Mouse (Mus musculus) layer of hippocampus, adult 8-10 months (tissue): ENCODE results near the gene Prrg2. TPM values are rescaled to one million over a fixed set of nuclear protein-coding genes. Genes with fewer than 3 reads are reported as not detected.
A peak's percentile ranks its signal among the peaks of the same experiment; 100 is the strongest.
"Not testable (repeated sequence)": the region's sequence is repeated elsewhere in the genome, so short reads cannot be mapped to it uniquely, and the experiment has no call there.

Source experiments
- DNase-seq, 2 experiments: peaks; one replicate each; pipeline ENCODE4 v3.0.0; 2022; ENCODE audit warnings: low spot score in 2 of 2
- total RNA-seq, 4 experiments: library from RNA; stranded (reverse); gene quantifications; 2 replicates each; pipeline ENCODE4 v1.2.4; 2022

Gene Prrg2
- total RNA-seq, 4 experiments from 2014 or later, result 6.5 to 7.6 (median 6.9) TPM

DNA sequence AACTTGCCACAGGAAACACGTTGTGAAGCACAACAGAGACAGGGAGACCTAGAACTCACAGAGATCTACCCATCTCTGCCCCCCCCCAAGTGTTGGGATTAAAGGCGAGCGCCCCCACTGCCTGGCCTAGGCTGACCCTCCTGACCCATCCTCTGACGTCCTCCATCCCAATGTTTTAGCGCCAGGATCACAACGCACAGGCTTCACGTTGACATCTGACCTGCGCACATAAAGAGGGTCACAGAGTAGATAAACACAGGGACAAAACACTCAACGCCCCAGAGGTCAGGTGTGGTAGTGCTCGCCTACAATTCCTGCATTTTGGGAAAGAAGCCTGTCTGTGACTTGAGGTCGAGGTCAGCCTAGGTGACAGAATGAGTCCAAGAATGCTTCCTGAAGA lies 25.8 kb downstream of the Prrg2 start:
- DNase-seq, result no peak

GRCm38 (mm10) chr7:45035631-45036030 lies 26.8 kb downstream of the Prrg2 start:
- DNase-seq, result no peak

DNA sequence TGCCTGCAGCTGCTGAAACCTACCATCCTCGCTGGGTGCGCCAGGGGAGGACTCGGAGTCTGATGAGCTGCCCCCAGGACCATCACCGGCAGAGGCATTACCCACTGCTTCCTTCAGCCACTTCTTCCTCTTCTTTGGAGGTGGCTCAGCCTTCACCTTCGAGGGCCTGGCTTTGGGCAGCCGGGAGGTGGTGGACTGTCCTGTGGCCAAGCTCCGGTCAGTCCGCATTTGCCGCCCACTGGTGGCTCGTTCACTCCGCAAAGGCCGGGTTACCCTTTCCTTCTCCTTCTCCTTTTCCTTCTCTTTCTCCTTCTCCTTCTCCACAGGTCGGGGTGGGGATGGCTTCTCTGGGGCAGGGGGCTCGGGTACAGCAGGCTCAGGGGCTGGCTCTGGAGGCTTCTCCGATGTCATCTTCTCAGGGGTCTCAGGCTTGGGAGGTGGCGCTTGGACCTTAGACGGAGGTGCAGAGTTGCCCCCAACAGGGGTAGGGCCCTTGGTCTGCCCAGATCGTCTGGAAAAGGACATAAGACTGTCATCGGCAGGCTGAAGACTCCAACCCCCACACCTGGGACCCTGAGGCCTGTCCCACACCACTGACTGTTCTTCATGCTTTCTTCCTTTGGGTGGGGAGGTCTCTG lies 28.6 kb downstream of the Prrg2 start:
- no peak for DNase-seq

- DNase-seq, result no peak
These were observed 31.6 kb downstream of the Prrg2 start for GRCm38 (mm10) chr7:45030857-45031256.

GRCm38 (mm10) chr7:45029995-45030394 lies 32.5 kb downstream of the Prrg2 start:
- no peak for DNase-seq

- no peak for DNase-seq
These were observed 34.1 kb downstream of the Prrg2 start for GRCm38 (mm10) chr7:45028351-45028750.

- no peak for DNase-seq
These were observed 34.7 kb downstream of the Prrg2 start for GRCm38 (mm10) chr7:45027761-45028160.

- DNase-seq, result no peak
These were observed 36.2 kb downstream of the Prrg2 start for GRCm38 (mm10) chr7:45026256-45026655.

DNA sequence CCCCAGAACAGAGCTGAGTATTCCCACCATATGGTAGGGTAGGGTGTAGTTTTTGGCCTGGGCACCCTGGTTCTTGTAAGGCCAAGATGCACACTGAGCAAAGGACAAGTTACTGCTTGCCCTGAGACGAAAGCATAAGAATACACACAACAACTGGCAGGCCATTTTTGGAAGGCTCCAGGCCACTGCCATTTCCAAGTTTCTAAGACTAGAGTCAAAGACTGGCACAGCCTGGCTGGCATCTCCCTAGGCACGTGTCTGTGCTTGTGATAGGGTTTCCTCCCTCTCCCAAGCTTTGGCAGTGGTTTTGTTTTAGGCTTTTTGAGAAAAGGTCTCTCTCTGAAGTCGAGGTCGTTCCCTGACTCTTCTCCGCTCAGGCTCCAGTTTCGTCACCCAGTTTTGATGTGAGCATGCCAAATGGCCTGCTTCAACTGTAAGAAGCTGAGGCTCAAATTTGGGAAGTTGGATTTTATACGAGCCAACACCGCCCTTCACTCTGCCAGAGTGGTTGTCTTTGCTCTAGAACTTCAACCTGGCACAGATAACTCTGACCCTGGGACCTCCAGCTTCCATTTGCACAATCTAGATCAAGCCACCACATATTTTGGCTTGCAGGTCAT lies 36.8 kb downstream of the Prrg2 start:
- no peak for DNase-seq

DNA sequence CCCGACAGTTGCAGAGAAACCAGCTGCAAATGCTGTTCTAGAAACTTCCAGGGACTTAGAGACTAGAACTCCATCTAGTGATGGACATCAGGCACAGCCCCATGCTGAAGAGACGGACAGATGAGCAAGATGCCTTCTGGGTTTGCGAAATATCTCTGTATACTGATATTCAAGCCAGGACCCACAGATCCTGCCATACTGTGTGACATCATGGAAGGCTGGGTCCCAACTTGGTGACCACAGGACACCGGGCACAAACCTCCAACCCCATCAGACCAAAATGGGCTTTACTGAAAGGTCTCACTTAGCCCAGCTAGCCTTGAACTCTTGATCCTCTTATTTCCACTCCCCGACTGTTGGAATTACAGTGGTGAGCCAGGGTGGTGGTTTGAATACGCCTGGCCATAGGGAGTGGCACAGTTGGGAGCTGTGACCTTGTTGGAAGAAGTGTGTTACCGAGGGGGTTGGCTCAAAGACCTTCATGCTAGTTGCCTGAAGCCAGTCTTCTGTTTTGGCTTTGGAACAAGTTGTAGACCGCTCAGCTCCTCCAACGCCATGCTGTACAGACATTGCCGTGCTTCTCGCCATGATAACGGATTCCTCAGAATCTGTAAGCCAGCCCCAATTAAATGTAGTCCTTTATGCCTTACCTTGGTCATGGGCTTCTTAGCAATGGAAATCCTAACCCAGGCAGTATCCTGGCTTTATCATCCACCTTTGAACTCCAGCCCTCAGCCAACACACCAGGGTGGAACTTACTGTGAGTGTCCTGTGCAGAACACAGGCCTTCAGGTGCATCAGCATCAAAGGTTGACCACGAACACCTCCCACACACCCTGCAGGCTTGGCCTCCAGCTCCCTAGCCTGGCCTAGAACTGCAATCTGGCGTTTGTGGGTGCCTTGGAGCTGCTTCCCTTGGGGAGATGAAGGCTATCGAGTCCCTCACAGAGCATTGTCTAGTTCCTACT lies 37.9 kb downstream of the Prrg2 start:
- DNase-seq, result no peak

- DNase-seq, result not testable (repeated sequence)
These were observed 38.8 kb downstream of the Prrg2 start for GRCm38 (mm10) chr7:45023711-45024110.

DNA sequence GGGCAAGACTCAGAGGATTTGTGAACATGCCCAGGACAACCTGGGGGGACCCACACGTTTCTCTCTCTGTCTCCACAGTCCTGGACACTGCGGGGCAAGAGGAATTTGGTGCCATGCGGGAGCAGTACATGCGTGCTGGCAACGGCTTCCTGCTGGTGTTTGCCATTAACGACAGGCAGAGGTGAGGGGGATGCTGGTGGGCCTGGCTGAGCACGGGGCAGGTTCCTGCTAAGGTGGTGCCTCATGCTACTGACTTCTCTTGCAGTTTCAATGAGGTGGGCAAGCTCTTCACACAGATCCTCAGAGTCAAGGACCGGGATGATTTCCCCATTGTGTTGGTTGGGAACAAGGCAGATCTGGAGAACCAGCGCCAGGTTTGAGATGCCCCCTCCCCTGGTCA lies 42.3 kb downstream of the Prrg2 start:
- DNase-seq, result no peak

DNA sequence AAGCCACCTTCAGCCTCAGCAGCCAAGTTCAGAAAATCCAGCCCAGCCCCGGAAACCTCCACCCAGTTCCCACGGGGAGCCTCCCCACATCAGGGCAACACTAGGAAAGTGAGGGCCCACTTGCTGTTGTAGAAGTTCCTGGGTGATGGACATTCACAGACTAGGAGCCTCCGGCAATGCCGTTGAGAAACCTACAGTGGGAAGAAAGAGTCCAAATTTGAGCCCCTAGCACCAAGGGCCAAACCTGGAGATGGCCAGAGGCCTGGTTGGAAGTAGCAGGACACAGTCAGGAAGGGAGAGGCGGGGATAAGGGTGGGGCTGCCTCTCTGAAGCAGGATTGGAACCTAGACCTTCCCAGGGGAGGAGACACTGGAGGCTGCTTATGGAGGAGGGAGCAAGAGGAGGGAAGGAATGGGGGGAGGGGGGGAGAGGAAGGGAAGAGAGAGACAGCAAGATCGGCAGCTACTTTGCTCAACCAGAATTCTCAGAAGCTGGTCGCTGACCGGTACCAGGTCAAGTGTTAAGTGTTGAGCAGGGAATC lies 43.4 kb downstream of the Prrg2 start:
- DNase-seq, result no peak

GRCm38 (mm10) chr7:45017242-45018061 lies 45.0 kb downstream of the Prrg2 start, which contains the start of gene Rras:
Gene Rras (plus strand): TSS chr7:45017961.
- DNase-seq, result peak; percentile 85 to 92

DNA sequence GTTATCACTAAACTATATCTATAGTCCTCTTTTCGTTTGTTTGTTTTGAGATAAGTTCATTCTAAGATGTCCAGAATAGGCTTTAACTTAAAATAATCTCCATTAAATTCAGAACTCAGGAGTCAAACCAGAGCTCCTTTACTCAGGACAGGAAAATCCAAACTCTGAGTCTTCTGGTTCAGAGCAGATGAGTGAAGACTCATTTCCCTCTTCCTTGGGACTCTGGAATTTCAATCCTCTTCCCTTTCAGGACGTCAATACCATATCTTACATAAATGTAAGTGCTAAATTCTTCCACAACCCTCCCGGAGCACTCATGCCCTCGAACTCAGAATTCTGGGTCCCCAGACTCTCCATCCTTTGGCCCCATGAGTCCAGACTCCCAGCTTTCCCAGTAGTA lies 45.7 kb downstream of the Prrg2 start:
- no peak for DNase-seq

DNA sequence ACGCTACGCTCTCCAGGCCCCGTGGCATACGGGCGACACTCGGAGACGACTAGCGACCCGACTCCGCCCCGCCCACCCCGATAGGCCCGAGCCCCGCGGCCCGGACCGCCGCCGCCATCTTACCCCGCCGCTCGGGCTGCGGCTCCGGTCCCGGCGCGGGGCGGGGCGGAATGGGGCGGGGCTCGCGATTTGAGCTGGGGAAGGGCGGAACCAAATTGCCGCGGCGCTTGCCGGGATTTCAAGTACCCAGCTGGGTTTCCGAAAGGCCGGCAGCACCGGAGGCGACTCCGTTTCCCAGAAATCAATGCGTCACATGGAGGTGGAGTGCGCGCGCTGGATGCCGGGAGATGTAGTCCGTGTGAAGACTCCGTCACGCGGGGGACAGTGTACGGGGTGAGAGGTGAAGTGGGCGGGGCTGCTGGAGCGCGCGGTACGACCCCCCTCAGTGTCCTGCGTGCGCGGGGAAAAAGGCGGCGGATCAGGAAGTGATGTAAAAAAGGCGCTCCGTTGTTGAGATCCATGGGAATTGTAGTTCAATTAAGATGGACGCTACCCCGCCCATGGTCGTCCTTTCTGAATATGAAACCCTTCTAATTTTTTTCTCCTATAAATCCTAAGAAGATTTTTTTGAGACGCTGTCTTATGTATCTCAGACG lies 46.4 kb downstream of the Prrg2 start, which contains the start of gene Scaf1:
Gene Scaf1, minus strand, starts transcription at position 407 of the 656 bp plus-strand sequence.
- peak; percentile 100 for DNase-seq

DNA sequence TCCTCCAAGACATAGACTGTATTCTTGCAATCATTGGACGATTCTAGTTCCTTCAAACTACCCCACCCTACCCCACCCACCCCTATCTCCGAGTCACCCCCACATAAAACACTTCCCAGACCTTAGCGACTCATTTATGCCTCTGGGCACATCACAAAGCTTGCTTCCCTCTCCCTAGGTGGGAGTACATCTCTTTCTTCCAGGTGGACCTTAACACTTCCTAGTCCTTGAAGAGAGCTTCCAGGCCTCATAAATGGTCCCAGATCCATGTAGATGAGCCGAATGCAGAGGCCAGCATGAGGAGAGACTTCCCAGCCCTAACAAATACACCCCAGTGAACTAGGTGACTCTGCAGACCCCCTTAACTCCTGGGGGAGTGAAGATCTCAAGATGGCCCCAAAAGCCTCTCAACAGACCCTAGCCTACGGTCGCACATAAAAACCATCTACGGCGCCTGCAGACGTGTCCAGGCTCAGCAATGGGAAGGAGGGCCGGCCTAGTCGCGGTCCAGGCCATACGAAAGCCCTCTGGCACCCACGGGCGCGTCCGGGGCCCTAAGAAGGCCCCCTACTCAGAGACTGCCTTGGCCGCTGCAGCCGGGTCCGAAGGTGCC lies 47.0 kb downstream of the Prrg2 start:
- DNase-seq, result no peak

GRCm38 (mm10) chr7:45014096-45014451 lies 48.4 kb downstream of the Prrg2 start:
- DNase-seq, result no peak

GRCm38 (mm10) chr7:45013366-45014095 lies 48.9 kb downstream of the Prrg2 start:
- DNase-seq, result no peak
